Mouse (Mus musculus): ENCODE data around the gene Mid1. TPM values are rescaled to one million over a fixed set of nuclear protein-coding genes. Genes with fewer than 3 reads are reported as not detected.
"Not testable (repeated sequence)": the region's sequence is repeated elsewhere in the genome, so short reads cannot be mapped to it uniquely, and the experiment has no call there.

The Mid1 gene
- total RNA-seq, 2 experiments from 2014 or later, result 6.2 to 7.1 TPM

GRCm38 (mm10) chrX:169980203-169980556 lies 295.2 kb downstream of the Mid1 start:
- intact Hi-C loops (cut with DNase I; ENCODE audit: low total_unique reads); DNase-seq: not testable (repeated sequence)

DNA sequence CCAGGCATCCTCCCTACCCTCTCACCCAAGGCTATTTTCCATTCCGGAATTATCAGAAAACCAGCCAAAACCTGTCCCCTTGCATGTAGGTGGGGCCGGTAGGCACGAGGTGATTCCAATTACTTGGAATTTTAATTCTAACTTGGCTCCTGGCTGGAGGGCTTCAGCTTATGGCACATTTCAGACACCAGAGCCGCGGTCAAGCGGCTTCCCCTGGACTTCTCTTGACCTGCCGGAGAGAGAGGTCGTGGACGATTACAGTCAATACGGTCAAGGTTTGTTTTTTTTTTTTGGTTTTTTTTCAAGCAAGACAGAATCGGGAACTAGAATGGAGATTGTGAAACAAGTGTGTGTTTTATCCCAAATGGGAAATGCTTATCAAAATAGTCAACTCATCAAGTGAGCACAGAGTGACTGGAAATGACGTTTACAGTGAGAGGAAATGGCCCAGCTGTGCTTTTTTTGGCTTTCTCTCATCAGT lies 295.9 kb downstream of the Mid1 start:
- intact Hi-C loops (cut with DNase I; ENCODE audit: low total_unique reads), result no loop called here
- peak; percentile 20 for DNase-seq

GRCm38 (mm10) chrX:169981761-169982181 lies 296.8 kb downstream of the Mid1 start:
- intact Hi-C loops (cut with DNase I; ENCODE audit: low total_unique reads), result not testable (repeated sequence)

DNA sequence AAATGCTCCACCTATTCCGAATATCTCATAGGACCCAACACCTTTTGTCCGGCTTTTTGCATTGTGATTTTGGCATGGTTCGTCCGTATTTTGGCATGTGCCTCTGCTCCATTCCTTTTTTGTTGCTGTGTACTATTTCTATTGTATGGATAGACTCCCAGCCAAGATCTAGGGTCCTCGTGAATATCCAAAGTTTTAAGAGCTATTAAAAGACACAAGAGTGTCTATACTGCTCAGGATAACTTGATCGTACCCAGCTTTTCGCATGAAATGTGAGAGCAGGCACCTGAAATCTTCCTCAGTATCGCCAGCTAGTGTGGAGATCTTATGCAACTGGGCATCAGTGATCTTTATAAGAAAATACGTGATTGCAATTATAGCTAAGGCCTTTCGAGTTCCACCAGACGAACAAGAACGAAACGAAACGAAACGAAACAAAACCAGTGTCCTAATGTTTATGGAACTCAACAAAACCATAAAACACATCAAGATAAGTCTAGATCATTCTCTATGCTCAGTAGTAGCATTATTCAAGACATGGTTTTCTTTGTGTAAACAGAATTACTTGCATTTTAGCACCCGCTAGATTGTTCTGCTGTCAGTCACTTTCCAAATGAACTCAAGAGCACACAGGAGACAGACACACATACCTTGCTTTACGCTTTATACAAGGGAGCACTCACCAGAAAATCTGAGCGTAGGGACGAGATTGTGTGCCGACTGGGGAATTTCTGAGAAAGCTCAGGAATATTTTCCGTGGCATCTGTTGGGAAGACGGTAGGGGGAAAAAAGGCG lies 297.8 kb downstream of the Mid1 start:
- intact Hi-C loops (cut with DNase I; ENCODE audit: low total_unique reads), result not testable (repeated sequence)
- DNase-seq, result peak; percentile 6

More at GRCm38 (mm10) chrX:169981761-169982181, 296.8 kb downstream of the Mid1 start:
- DNase-seq, result peak; percentile 12

DNA sequence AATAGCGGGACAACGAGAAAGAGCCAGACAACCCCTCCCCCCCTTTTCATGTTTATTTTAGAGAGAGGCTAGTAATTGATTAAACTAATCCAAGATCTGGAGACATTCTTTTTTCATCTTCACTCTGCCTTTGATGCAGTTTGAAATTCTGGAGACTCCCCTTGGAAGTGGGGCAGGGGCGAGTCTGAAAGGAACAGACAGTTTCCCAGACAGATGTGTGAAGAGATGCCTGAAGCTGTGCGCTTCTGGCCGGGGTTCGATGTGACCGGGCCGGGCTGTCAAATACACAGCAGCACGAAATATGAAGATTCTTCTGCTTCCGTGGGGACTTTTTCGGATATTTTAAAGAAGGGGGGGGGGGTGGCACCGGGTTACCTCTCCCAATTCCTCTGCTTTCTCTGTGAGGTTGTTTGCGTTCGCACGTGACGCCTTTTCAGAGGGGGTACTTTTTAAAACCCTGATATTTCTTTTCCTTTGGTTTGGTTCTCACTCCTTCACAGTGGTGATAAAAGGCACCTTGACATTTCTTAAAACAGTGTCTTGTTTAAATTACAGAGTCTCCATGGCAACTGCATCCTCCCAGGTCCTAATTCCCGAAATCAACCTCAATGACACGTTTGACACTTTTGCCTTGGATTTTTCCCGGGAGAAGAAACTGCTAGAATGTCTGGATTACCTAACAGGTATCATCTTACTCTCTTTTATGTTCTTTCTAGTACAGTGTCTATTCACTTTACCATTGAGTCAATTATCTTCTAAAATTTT lies 298.6 kb downstream of the Mid1 start:
- DNase-seq, result peak; percentile 9
- intact Hi-C loops (cut with DNase I; ENCODE audit: low total_unique reads), result not testable (repeated sequence)

- intact Hi-C loops (cut with DNase I; ENCODE audit: low total_unique reads); DNase-seq: not testable (repeated sequence)
These were observed 299.3 kb downstream of the Mid1 start for GRCm38 (mm10) chrX:169984331-169984730.

DNA sequence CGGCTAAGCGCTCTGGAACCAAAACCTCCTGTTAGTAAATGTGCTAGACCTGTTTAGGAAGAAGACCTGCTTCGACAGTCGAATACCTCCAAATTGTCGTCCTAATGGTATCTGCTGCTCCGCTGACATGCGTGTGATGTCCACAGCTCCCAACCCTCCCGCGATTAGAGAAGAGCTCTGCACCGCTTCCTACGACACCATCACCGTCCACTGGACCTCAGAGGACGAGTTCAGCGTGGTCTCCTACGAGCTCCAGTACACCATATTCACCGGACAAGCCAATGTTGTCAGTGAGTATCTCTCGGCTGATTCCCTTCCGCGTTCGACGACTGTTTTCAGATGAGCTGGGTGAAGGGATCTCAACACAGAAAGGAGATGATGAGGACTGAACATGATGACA lies 299.9 kb downstream of the Mid1 start:
- intact Hi-C loops (cut with DNase I; ENCODE audit: low total_unique reads), result not testable (repeated sequence)

DNA sequence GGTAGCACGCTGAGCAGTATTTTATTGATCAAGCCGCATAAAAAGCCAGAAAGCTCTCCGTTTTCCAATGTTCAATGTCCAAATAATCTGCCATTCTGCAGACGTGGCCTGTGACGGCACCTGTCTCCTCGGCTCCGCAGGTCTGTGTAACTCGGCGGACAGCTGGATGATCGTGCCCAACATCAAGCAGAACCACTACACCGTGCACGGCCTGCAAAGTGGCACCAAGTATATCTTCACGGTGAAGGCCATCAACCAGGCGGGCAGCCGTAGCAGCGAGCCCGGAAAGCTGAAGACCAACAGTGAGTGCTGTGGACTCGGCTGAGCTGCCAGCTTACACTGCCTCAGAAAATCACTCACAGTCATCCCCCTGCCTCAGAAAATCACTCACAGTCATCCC lies 300.8 kb downstream of the Mid1 start:
- intact Hi-C loops (cut with DNase I; ENCODE audit: low total_unique reads), result not testable (repeated sequence)
- DNase-seq, result peak; percentile 32

More for the DNA sequence above, 299.9 kb downstream of the Mid1 start:
- peak; percentile 11 for DNase-seq

GRCm38 (mm10) chrX:169986519-169987367 lies 301.7 kb downstream of the Mid1 start:
- intact Hi-C loops (cut with DNase I; ENCODE audit: low total_unique reads), result not testable (repeated sequence)
- DNase-seq, result peak; percentile 79

DNA sequence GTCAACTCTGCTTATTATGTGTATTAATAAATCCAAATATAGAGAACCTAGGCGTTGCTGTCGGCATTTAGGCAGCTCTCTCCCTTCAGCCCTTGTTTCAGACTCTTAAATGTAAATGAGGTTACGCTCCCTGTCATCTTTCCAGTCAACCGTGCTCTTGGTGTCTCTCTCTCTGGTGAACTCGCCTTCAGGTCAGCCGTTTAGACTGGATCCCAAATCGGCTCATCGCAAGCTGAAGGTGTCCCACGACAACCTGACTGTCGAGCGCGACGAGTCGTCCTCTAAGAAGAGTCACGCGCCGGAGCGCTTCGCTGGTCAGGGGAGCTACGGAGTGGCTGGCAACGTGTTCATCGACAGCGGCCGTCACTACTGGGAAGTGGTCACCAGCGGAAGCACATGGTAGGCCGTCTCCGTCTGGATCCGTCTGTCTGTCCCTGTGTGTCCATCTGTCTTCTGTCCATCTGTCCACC lies 302.4 kb downstream of the Mid1 start:
- peak; percentile 60 for DNase-seq

DNA sequence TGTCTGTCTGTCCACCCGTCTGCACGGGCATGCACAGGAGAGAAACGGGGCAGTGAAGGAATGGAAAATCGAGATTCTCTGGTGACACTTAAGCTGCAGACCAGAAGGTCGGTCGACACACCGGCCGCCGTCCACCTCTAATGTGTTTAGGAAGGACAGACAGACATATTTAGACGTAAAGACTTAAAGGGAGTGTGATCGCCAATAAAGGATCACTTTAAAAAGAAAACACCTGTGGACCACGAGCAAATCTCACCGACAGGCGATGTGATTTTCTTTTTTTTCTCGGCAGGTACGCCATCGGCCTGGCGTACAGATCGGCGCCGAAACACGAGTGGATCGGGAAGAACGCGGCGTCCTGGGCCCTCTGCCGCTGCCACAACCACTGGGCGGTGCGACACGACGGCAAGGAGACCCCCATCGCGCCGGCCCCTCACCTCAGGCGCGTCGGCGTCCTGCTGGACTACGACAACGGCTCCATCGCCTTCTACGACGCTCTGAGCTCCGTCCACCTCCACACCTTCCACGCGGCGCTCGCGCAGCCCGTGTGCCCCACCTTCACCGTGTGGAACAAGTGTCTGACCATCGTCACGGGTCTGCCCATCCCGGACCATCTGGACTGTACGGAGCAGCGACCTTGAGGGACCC lies 303.7 kb downstream of the Mid1 start:
- intact Hi-C loops (cut with DNase I; ENCODE audit: low total_unique reads), result not testable (repeated sequence)
- DNase-seq, result peak; percentile 55

More for the DNA sequence above, 302.4 kb downstream of the Mid1 start:
- intact Hi-C loops (cut with DNase I; ENCODE audit: low total_unique reads), result not testable (repeated sequence)

DNA sequence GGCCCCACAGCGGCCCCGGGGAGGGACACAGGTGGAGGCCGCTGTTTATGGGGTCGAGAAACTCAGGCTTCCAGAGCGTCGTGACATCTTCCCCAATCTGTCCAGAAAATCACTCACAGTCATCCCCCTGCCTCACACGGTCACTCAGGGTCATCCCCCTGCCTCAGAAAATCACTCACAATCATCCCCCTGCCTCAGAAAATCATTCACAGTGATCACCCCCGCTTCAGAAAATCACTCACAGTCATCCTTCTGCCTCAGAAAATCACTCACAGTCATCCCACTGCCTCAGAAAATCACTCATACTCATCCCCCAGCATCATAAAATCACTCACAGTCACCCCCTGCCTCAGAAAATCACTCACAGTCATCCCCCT lies 304.2 kb downstream of the Mid1 start:
- intact Hi-C loops (cut with DNase I; ENCODE audit: low total_unique reads); DNase-seq: not testable (repeated sequence)

DNA sequence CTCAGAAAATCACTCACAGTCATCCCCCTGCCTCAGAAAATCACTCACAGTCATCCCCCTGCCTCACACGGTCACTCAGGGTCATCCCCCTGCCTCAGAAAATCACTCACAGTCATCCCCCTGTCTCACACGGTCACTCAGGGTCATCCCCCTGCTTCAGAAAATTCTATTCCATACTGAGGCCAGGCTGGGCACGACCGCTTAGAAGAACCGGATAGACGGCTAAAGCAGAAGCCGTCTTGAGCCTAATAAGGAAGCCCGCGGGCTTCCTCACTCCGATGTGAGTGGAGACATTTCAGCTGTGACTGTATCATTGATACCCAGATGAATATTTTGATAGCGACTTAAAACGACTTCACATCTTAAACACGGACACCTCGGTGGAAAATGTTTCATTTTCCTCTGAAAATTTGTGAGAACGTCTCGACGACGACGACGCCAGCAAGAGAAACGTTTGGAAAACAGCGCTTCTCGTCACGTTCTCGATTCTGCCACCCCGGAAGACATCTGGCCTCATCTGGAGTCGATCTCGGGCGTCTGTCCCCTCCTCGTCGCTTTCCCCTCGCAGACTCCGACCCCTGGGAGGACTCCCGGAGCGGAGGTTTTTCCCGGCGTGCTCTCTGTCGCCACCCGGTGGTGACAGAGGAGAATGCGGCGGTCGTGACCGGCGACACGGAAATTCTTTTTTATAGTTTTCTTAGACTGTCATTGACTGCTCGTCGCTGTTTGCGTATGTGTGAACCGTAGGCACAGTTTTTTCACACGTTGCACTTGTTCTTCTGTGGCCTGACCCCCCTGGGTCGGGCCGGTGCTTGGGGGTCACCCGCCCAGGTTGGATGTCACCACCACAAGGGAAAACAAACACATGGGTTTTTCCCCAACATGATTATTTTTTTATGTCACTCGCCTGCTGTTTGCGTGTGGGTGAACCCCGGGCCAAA lies 305.0 kb downstream of the Mid1 start:
- DNase-seq, result peak; percentile 77
- intact Hi-C loops (cut with DNase I; ENCODE audit: low total_unique reads), result not testable (repeated sequence)

GRCm38 (mm10) chrX:169991128-169991873 lies 306.3 kb downstream of the Mid1 start:
- DNase-seq, result peak; percentile 87
- intact Hi-C loops (cut with DNase I; ENCODE audit: low total_unique reads), result not testable (repeated sequence)

- intact Hi-C loops (cut with DNase I; ENCODE audit: low total_unique reads), result not testable (repeated sequence)
- peak; percentile 8 for DNase-seq
These were observed 307.3 kb downstream of the Mid1 start for GRCm38 (mm10) chrX:169992086-169992930.

DNA sequence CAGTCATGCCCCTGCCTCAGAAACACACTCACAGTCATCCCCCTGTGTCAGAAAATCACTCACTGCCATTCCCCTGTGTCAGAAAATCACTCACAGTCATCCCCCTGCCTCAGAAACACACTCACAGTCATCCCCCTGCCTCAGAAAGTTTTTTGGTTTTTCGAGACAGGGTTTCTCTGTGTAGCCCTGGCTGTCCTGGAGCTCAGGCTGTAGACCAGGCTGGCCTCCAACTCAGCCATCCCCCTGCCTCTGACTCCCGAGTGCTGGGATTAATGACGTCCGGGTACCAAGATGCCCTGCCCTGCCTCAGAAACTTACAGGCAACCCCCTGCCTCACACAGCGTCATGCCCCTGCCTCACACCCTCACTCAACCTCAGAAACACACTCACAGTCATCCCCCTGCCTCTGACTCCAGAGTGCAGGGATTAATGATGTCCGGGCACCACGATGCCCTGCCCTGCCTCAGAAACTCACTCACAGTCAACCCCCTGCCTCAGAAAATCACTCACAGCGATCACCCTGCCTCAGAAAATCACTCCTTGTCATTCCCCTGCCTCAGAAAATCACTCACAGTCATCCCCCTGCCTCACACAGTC lies 308.1 kb downstream of the Mid1 start:
- intact Hi-C loops (cut with DNase I; ENCODE audit: low total_unique reads), result not testable (repeated sequence)
- peak; percentile 27 for DNase-seq

Measured in gastrocnemius, postnatal 14 days (tissue).